Mouse (Mus musculus) heart, postnatal 0 days (tissue): ENCODE measurements around the gene Prkch. TPM values are rescaled to one million over a fixed set of nuclear protein-coding genes. Genes with fewer than 3 reads are reported as not detected.

Experiments used
- ATAC-seq: fragments of 200-750 bp; cut with Nextera tagmentation; 2 replicates; pipeline ENCODE4 v1.8.0; 2017; ENCODE audit warnings: low read depth, moderate number of reproducible peaks, moderate library complexity; ENCODE audit not compliant: insufficient read depth
- DNase-seq: peaks from one replicate; pipeline ENCODE4 v3.0.0-alpha.2; 2016; ENCODE audit warnings: low spot score
- H3K27ac ChIP-seq: fragments of 300-500 bp; sonication (generic); 2 replicates; pipeline ENCODE4 v1.5.1; 2014; ENCODE audit warnings: low read depth, mild to moderate bottlenecking
- H3K27me3 ChIP-seq: fragments of 300-500 bp; sonication (generic); 2 replicates; pipeline ENCODE4 v1.6.1; 2014; ENCODE audit warnings: low read length, mixed read lengths; ENCODE audit not compliant: control insufficient read depth, insufficient read depth
- H3K36me3 ChIP-seq: fragments of 300-500 bp; sonication (generic); replicated peaks from 2 replicates; pipeline ENCODE4 v1.6.1; 2014; ENCODE audit warnings: low read length, mixed read lengths; ENCODE audit not compliant: control insufficient read depth, insufficient read depth
- H3K4me1 ChIP-seq: fragments of 300-500 bp; sonication (generic); 2 replicates; pipeline ENCODE4 v1.6.1; 2014; ENCODE audit warnings: antibody characterized with exemption; ENCODE audit not compliant: control insufficient read depth, insufficient read depth
- H3K4me2 ChIP-seq: fragments of 300-500 bp; sonication (generic); 2 replicates; pipeline ENCODE4 v1.6.1; 2014; ENCODE audit warnings: low read depth, mild to moderate bottlenecking, low read length, moderate library complexity
- H3K4me3 ChIP-seq: fragments of 300-500 bp; sonication (generic); 2 replicates; pipeline ENCODE4 v1.5.1; 2014; ENCODE audit warnings: low read depth, low read length
- H3K9ac ChIP-seq: fragments of 300-500 bp; sonication (generic); replicated peaks from 2 replicates; pipeline ENCODE4 v1.6.1; 2014; ENCODE audit warnings: low read depth, low read length, mixed read lengths
- H3K9me3 ChIP-seq: fragments of 300-500 bp; sonication (generic); replicated peaks from 2 replicates; pipeline ENCODE4 v1.6.1; 2016; ENCODE audit warnings: low read length; ENCODE audit not compliant: control insufficient read depth
- CTCF ChIP-seq: IDR thresholded peaks from 2 replicates; pipeline ENCODE4 v1.5.1; 2016; ENCODE audit warnings: antibody characterized with exemption, control low read depth, low read depth
- EP300 ChIP-seq: IDR thresholded peaks from 2 replicates; pipeline ENCODE4 v1.6.1; 2016; ENCODE audit warnings: antibody characterized with exemption, low read depth
- WGBS: fragments of 180-500 bp; shearing (Covaris S2); extraction: QIAGEN DNeasy Blood & Tissue Kit; methylation state at CpG from one replicate; pipeline ENCODE4 v1.1.7; 2014; 5-methylcytosine and 5-hydroxymethylcytosine counted together
- polyA plus RNA-seq: library from polyadenylated mRNA; unstranded; fragments of >200 nt; fragmentation: Nextera tagmentation; extraction: Ambion mirVana; gene quantifications from 2 replicates; pipeline ENCODE4 v1.2.1, GENCODE M21; 2015
- total RNA-seq: library from RNA; depleted of rRNA; stranded (reverse); fragments of >200 nt; gene quantifications from 2 replicates; pipeline ENCODE4 v1.2.3, GENCODE M21; 2014; ENCODE audit warnings: low replicate concordance

Prkch gene
- total and polyA plus RNA-seq, 2 experiments from 2014 or later, result 7.9 to 20.5 TPM

GRCm38 (mm10) chr12:73801845-73802244 lies 217.2 kb downstream of the Prkch start:
- ATAC-seq, result no peak
- Histone ChIP-seq H3K36me3 (no peaks in the 10 kb centered on the region), H3K9me3 (no peaks in the 10 kb centered on the region), H3K9ac (no peak overlapping the region), H3K4me3 (no peak overlapping the region), H3K27ac (peak overlapping the region; percentile 79), H3K27me3 (no peaks in the 10 kb centered on the region), H3K4me2 (no peak overlapping the region), H3K4me1 (peaks cover 40% of the 10 kb centered on the region)
- WGBS, result 60% methylated on average over 8 of the region's 8 CpGs
- DNase-seq, result no peak
- TF ChIP-seq CTCF (no peak), EP300 (no peak)

- peak; percentile 75 for ATAC-seq
Observed at GRCm38 (mm10) chr12:73802379-73803057, 217.9 kb downstream of the Prkch start.

GRCm38 (mm10) chr12:73803946-73804345 lies 219.3 kb downstream of the Prkch start:
- WGBS, result 91% methylated on average over 4 of the region's 4 CpGs
- ATAC-seq (no peak), DNase-seq (no peak)
- H3K4me1 ChIP-seq, result peaks cover 40% of the 10 kb centered on the region
- no peaks in the 10 kb centered on the region for H3K9me3 ChIP-seq
- TF ChIP-seq EP300, result no peak
- no peak for TF ChIP-seq CTCF
- no peaks in the 10 kb centered on the region for H3K36me3 ChIP-seq
- H3K4me2 ChIP-seq, result no peak overlapping the region
- H3K27me3 ChIP-seq, result no peaks in the 10 kb centered on the region
- H3K4me3 ChIP-seq, result no peak overlapping the region
- H3K9ac ChIP-seq, result no peak overlapping the region
- H3K27ac ChIP-seq, result no peak overlapping the region

More at GRCm38 (mm10) chr12:73802379-73803057, 217.9 kb downstream of the Prkch start:
- H3K27me3 ChIP-seq, result no peaks in the 10 kb centered on the region
- no peak for TF ChIP-seq CTCF
- peak; percentile 61; the same call in 1 of the 2 replicates for TF ChIP-seq EP300
- no peak overlapping the region for H3K9ac ChIP-seq
- peaks cover 40% of the 10 kb centered on the region for H3K4me1 ChIP-seq
- no peaks in the 10 kb centered on the region for H3K36me3 ChIP-seq
- no peaks in the 10 kb centered on the region for H3K9me3 ChIP-seq
- H3K4me2 ChIP-seq, result no peak overlapping the region
- 31% methylated on average over 10 of the region's 10 CpGs for WGBS
- H3K4me3 ChIP-seq, result no peak overlapping the region
- peak overlapping the region; percentile 79 for H3K27ac ChIP-seq
- DNase-seq, result peak; percentile 73

GRCm38 (mm10) chr12:73805541-73805940 lies 220.9 kb downstream of the Prkch start:
- WGBS, result 46% methylated on average over 3 of the region's 3 CpGs
- no peak overlapping the region for H3K4me2 ChIP-seq
- H3K9me3 ChIP-seq, result no peaks in the 10 kb centered on the region
- no peak overlapping the region for H3K9ac ChIP-seq
- H3K4me1 ChIP-seq, result peaks cover 38% of the 10 kb centered on the region
- no peaks in the 10 kb centered on the region for H3K27me3 ChIP-seq
- no peak for TF ChIP-seq EP300
- TF ChIP-seq CTCF, result no peak
- ATAC-seq (no peak), DNase-seq (no peak)
- no peak overlapping the region for H3K27ac ChIP-seq
- no peaks in the 10 kb centered on the region for H3K36me3 ChIP-seq
- H3K4me3 ChIP-seq, result no peak overlapping the region

GRCm38 (mm10) chr12:73806003-73806402 lies 221.4 kb downstream of the Prkch start:
- no peak for ATAC-seq
- H3K9ac ChIP-seq, result no peak overlapping the region
- WGBS, result 78% methylated on average over 5 of the region's 5 CpGs

GRCm38 (mm10) chr12:73807228-73807627 lies 222.6 kb downstream of the Prkch start:
- no peak for TF ChIP-seq CTCF
- no peak for TF ChIP-seq EP300
- 71% methylated on average over 2 of the region's 2 CpGs for WGBS
- ATAC-seq (no peak), DNase-seq (no peak)
- Histone ChIP-seq H3K4me1 (peaks cover 36% of the 10 kb centered on the region), H3K27ac (no peak overlapping the region), H3K4me3 (no peak overlapping the region), H3K4me2 (no peak overlapping the region), H3K9me3 (no peaks in the 10 kb centered on the region), H3K27me3 (no peaks in the 10 kb centered on the region), H3K9ac (no peak overlapping the region), H3K36me3 (no peaks in the 10 kb centered on the region)

More at GRCm38 (mm10) chr12:73806003-73806402, 221.4 kb downstream of the Prkch start:
- TF ChIP-seq CTCF (no peak), EP300 (no peak)
- no peak for DNase-seq
- no peaks in the 10 kb centered on the region for H3K9me3 ChIP-seq
- no peaks in the 10 kb centered on the region for H3K36me3 ChIP-seq
- H3K4me1 ChIP-seq, result peaks cover 37% of the 10 kb centered on the region
- H3K4me2 ChIP-seq, result no peak overlapping the region
- H3K27ac ChIP-seq, result no peak overlapping the region
- no peaks in the 10 kb centered on the region for H3K27me3 ChIP-seq
- no peak overlapping the region for H3K4me3 ChIP-seq
